Mouse (Mus musculus): ENCODE measurements at regions not wholly inside any gene's neighbourhood (a gene's known extent, or its start where the extent isn't known, plus 50 kb on each side); places are given as distances from the start of the nearest gene placed in this dataset.

DNA sequence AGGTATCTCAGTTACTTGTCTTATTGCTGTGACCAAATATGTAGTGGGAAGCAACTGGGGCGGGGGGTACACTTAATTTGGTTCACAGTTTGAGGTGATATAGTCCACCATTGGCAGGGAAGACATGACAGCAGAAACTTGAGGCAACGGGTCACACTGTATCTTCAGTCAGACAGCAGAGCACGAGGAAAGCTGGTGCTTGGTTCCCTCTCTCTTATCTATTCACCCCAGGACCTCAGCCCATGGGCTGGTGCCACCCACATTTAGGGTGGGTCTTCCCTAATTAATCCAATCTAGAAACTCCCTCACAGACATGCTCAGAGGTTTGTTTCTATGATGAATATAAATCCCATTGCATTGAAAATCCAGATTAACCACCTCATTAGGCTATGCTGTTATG lies 56.5 kb downstream of the Otud1 start:
- no peak for DNase-seq (ENCODE audit: low spot score in 2 of 2)

DNA sequence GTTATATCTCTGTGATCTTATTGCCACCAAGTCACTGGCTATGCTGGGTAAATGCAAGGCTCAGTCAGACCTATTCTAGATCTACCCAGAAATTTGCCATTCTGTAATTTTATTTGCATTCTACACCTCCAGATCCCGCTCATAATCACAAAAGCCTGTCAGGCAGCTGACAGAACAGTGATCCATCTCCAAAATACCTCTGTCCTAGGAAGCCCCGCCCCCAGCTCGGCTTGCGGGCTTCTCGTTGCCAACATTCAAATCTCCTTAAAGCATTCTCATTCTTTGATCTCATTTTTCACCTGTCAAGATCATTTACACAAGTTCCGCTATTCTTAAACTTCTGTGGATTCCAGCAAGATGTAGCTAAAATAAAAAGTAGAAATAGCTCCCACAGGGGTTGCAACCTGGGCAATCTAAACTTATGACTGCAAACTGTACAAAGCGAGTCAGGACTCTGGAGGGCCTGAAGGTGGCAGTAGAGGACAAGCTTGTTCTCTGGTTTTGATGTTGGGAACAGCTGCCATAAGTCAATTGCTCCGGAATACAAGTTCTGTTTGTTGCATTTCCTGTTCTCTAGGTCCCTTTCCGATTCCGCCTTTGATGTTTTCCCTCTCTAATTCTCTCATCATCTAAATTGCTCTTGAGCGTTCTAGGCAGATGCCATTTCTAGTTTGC lies 58.1 kb downstream of the Otud1 start:
- DNase-seq (ENCODE audit: low spot score in 2 of 2): peak; percentile 47 to 49

DNA sequence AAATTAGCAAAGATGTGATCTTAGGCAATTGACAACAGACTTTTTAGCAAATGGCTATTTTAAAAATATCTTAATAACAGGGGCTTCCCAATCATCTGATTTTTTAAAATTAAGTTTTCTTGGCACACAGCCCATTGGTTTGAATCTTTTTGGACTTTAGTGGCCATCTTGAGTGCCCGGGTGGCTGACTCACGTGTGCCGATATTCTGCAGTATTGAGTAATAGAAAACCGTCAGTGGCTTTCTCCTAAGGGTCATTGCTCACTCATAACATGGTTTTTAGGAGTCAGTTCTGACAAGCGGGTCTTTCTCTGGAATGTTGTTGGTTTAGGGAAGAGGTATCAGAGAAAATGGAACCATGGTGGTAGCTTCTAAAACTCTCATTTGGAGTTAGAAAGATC lies 58.8 kb downstream of the Otud1 start:
- DNase-seq (ENCODE audit: low spot score in 2 of 2): no peak

DNA sequence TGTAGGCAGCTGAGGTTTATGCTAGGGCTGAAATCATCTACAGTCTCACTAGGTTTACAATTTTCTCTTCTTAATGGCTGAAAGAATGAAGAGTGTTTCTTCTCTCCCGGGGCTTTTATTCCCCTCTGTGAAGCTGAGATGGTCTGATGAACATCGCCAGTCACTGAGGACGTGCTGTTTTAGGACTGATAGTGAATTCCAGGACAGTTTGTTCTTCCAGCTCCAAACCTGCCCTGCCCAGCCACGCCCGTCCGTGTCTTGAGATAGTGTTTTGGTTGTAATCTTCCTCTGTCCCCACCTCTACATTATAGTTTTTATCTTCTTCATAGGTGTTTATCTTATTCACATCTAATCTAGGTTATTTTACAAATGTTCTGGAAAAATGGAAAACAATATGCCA lies 68.5 kb downstream of the Otud1 start:
- no peak for DNase-seq (ENCODE audit: low spot score in 2 of 2)

DNA sequence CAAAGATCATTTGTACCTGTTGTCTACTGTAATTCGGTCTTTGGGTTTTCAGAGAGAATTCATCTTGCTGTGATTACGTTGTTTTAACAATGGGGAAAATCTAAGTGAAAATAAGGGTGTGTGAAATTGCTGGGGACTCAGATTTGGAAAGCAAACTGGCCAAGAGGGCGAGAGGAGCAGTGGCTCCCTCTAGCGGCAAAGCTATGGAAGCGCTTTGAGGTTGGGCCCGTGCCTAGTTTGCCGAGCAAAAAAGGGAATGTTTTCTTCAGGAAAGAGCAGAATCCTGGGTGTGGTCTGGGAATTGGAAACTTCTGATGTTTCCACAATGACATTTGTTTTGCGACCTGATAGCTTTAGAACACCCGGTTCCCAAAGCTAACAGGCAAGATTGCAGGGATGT lies 69.4 kb downstream of the Otud1 start:
- DNase-seq (ENCODE audit: low spot score in 2 of 2): peak; percentile 43 to 62

DNA sequence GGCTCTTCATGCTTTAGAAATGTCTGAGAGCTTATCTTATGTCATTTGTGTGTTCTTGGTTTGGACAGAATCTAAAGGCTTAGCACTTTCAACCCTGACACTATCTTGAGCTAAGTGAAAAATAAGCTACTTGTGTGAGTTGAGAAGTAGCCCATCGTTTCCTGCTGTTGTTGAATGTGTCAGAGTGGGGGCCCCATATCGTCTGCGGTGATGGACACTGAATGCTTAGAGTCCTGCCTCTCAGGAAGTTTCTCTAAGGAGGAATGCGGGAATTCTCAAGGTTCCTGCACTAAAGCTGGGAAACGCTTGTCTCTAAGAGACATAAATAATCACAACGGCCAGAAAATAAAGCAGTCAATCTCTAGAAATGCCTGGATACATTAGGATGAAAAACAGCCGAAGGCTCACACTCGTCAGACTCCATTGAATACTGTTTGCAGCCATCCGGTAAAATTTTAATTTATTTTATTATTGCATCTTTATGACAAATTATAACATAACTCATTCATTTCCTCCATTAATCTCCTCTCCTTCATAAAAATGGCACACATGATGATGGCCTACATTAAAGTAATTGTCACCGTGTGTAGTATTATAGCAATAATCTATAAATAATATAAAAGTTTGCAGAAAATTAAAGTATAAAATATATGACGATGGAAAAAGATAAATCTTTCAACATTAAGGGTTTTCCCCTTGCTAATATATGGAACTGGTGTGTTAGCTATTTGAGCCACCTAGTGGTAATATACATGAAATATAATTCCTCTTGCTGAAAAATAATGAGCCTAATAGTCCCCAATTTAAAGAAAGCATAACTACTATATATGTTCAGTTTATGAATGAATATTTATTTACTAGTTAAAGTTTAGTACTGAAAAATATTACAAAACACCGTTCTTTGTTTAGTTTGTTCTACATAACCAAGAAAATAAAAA lies 75.6 kb downstream of the Otud1 start:
- no peak for DNase-seq (ENCODE audit: low spot score in 2 of 2)

DNA sequence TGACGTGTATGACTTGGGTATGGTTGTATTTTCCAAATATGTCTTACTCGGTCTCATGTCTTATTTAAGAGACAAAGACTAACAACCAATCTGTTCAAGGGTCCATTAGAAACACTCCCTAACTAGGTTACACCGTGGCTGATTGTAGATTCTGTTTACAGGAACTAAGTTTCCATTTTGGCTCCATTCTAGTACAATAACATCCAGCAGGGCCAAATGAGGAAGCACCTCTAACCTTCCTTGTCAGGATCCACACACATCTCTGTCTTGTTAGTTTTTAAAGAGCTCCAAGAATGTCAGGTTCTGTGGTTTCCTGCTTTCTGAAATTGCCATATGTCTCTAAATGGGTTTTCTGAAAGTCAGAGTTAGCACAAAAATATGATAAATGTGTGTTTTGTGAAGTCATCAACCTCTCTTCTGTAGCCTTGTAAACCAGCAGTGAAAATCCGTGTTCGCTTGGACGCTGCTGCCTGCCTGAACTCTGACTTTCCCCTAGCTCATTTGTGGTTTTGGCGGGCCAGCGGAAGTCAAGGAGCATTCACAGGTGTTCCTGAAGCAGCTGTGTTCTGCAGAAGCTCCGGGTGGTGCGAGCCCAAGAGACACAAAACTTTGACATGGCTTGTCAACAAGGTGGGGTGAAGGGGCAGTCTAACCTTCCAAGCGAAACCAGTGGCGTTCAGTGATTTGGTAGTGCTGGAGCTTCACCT lies 76.8 kb downstream of the Otud1 start:
- DNase-seq (ENCODE audit: low spot score in 2 of 2): no peak

DNA sequence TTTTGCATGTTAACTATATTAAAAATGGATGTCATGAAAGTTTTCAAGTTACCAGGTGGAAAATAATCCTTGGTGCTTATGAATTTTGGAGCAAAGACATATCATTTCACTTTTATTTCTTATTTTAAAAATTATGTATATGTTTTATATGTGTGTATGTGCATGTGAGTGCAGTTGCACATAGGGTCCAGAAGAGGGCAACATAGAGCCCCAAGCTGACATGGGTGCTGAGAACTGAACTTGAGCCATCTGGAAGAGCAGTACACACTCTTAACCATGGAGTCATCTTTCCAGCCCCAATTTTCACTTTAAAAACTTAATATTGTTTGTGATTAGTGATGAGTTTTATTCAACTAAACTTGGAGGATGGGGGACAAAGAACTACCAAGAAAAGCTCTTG lies 84.0 kb downstream of the Otud1 start:
- no peak for DNase-seq (ENCODE audit: low spot score in 2 of 2)

DNA sequence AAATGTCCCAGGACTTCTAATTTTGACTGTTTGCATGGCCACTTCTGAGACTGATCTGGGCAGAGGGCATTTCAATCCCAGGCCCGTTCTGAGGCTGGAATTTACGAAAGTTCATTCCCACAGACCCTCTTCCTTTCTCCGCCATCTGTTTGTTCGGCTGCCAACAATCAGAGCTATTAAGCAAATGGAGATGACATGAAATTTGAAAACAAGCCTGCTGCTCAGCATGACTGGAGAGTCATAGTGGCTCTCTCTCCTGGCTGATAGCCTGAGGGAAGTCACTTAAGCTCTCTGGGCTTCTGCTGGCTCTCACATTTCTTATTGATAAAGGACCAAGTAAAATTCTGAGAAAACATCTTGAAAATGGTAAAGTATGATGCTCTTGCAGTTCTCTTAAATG lies 85.9 kb downstream of the Otud1 start:
- no peak for DNase-seq (ENCODE audit: low spot score in 2 of 2)

DNA sequence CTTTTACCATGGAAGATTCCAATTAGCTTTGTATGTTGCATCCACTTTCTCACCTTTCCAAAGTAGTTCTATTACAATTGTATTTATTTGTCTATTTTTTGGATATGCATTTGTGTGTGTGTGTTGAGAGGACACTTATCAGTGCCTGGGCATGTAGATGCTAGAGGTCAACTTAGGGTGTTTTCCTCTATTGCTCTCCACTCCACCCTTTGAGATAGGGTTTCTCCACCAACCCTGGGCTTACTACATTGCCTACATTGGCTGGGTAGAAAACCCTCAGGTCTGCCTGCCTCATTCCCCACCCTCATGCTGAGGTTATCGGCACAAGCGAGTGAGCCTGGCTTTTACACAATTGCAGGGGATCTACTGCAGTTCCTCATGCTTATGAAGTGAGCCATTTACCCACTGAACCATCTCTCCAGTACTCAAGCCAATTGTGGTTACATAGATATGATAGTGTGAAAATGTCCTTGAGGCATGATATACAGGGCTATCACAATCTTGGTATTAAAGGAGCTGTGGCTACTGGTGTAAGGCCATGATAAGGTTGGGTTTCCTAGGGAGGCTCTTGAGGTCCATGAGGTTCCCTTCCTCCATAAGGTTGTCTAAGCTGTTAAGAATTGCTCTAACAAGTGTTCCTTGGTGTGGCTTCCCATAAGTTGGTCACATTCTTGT lies 87.6 kb downstream of the Otud1 start:
- no peak for DNase-seq (ENCODE audit: low spot score in 2 of 2)

DNA sequence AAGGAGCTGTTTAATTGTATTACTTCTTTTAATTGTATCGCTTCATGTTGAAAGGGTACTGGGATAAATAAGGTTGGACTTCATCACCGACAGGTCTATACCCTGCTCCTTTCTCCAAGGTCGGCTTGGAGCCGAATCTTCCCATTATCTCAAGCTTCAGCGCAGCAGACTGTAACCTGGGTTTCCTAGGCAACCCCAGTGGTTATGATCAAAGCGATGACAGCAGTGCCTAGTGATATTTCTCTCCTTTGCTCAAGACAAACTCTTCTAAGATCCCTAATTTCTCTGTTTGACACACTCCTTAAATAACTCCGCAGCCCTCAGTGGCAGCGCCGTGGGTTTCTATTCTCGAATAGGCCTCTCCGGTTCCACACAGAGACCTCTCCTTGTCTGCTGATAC lies 95.2 kb downstream of the Otud1 start:
- DNase-seq (ENCODE audit: low spot score in 2 of 2): no peak

DNA sequence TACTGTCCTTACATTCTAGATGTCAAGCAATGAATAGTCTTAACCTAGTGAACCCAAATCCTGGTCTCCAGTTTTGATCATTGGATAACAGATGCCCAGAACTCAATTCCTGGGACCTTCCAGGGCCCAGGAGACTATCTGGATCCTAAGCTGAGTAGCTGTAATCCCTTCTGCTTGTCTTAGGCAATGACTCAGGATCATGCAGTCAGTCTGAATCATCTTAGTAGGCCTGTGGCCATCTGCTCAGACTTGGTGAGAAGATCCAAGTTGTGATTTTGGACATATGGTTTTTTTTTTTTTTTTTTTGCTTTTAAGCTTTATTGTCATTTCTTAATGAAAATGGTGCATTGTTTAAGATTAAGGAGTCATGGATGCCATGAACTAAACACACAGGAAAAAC lies 95.9 kb downstream of the Otud1 start:
- no peak for DNase-seq (ENCODE audit: low spot score in 2 of 2)

DNA sequence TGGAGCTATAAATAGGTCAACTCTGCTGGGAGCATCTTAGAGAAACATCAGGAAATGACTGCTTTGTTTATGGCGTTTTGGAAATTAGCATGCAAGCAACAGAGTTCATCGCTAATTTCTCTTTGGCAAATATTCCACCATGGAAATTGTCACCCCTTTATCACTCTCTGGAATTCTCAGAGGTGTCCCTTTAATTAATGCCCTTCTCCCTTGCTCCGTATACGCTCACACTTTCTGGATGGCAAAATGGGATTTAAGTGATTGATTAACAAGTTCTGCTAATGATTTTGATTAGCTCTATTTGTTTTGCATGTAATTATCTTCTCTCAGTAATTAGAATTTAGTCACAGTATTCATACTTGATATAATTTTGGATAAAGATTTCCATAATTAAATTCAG lies 100.4 kb downstream of the Otud1 start:
- no peak for DNase-seq (ENCODE audit: low spot score in 2 of 2)

DNA sequence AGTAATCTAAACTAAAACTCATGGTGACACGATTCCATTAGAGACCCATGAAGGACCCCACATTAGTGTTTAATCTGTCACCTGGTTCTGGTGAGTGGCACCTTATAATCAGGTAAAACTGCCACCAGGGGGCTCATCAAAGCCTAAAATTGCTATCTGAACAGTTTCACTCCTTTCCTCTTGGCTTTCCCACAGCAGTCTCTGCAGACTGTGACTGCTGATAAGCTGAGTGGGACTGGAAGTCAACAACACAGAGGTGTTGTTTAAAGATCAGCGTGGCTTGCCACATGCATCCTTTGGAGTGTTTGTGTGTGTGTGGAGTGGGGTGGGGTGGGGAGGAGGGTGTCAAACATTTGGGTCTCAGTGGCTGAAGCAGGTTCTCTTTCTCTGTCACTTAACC lies 101.6 kb downstream of the Otud1 start:
- no peak for DNase-seq (ENCODE audit: low spot score in 2 of 2)

DNA sequence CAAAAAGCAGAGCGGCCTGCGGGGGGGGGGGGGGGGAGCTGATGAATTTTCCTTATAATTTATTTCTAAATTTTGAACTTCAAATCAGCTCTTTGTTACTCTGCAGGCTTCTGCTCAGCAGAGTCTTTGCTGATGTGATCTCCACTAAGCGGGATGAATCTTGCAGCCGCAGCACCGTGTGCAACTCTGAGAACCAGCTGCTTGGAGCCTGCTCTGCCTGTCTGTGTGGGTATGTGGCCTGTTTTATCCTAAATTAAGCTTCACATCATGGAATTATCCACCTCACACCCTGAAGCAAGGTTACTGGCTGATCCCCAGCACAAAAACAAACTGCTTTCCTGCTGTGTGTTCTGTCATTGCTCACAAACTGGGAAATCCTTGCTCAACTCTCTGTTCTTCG lies 102.0 kb downstream of the Otud1 start:
- no peak for DNase-seq (ENCODE audit: low spot score in 2 of 2)

DNA sequence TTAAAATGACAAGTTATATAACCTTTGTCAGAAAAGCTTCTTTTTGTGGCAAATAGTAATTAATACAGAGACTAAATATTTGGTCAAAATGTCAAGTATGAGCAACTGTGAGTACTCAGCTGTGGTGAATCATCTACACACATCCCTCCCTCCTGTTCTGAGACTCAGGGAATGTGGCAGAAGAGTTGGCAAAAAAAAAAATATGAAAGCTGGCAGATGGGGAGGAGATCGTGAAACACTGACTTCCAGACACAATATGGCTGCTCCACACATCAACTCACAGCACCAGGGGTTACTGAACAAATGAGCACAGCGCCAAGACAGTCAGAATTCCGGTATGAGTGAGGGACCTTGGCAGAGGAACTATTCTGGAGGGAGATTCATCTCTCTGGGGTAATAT lies 105.4 kb downstream of the Otud1 start:
- no peak for DNase-seq (ENCODE audit: low spot score in 2 of 2)

DNA sequence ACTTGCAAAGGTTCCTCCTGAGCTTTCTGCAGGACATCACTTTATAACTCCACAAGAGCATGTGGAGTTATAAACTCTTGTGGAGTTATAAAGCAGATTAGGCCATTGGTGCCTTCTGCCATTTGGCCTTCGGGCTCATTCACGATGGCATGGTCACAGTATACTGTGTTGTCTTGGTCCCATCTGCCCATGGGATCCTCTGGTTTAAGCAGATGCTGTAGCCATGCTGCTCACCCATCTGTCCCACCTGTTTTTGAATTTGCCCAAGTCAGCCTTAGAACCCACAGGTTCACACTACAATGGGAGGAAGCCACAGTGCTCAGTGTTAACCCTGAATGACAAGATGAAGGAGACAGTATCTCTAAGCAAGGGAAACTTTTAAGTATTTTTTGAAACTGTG lies 124.7 kb upstream of the Etl4 start:
- no peak for DNase-seq (ENCODE audit: low spot score in 2 of 2)

DNA sequence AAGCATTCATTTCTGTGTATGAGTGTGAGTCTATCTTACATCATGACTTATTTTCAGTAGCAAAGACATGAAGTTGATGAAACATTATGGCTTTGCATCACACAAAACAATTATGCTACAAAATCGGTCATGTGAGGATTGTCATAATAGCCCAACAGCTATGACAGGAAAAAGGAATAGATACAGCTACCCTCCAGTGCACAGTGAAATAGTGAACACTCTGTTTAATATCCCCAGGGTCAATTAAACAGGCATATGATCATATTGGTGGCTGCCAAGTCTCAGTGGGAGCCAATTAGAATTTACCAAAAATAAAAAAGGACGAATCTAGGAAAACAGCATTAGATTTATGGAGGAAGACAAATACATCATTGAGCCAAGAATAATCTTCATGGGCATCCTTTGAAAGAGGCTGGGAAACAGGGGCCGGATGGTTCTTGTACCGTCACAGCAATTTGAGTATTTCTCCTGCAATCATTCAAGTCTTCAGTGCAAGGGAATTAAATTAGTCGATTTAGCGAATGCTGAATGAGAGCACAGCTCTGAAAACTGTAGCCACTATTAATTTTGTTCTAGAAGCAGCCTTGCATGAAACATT lies 123.8 kb upstream of the Etl4 start:
- DNase-seq (ENCODE audit: low spot score in 2 of 2): no peak

DNA sequence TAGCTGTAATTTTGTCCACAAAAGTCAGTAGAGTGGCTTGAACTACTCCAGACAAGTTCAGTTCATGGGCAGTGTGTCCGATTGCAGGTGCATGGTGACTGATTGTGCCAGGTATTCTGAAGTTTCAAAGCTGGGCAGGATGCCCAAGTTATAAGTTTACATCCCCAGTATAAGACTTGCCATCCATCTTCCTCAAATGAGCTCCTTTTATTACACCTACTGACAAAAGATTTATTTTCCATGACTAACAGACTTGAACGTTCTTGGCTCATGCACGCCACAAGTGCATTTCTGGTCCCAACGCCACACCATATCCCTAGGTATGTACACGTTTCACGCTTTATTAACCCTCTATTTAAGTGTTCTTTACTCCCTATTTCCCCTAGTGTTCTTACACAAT lies 117.4 kb upstream of the Etl4 start:
- DNase-seq (ENCODE audit: low spot score in 2 of 2): no peak

DNA sequence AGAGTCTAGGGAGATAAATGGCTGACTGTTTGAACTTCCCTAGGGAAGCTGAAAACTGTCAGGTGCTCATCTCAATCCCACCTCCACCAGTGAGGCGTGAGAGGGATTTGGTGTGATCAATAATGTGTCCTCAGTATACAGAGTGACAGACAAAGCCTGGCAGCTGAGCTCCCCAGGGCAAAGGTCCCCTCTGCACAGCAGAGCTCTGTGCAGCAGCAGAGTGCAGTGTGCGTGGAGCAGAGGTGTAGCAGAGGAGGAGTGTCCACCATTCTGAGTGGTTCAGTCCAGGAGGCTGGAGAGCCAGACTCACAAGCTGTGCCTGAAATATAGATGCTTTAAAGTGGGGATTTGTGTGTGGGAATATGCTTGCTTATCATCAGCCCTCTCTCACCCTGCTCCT lies 112.8 kb upstream of the Etl4 start:
- no peak for DNase-seq (ENCODE audit: low spot score in 2 of 2)
